Mouse (Mus musculus) ZHBTc4 (cell line): ENCODE results near the gene N4bp1.

Source experiments
- DNase-seq: peaks from one replicate; pipeline ENCODE4 v3.0.0-alpha.2; 2011; ENCODE audit warnings: low read depth, low spot score

N4bp1 gene

GRCm38 (mm10) chr8:86766548-86767211, 118.4 kb downstream of the N4bp1 start:
- DNase-seq, result no peak

GRCm38 (mm10) chr8:86765669-86766068, 119.4 kb downstream of the N4bp1 start:
- DNase-seq, result no peak

GRCm38 (mm10) chr8:86765155-86765554, 119.9 kb downstream of the N4bp1 start:
- DNase-seq, result peak; percentile 66

- no peak for DNase-seq
Observed at GRCm38 (mm10) chr8:86762806-86763205, 122.3 kb downstream of the N4bp1 start.

- DNase-seq, result no peak
Observed at GRCm38 (mm10) chr8:86760746-86761145, 124.3 kb downstream of the N4bp1 start.

GRCm38 (mm10) chr8:86759090-86759491, 126.0 kb downstream of the N4bp1 start:
- DNase-seq, result no peak

- no peak for DNase-seq
Observed at GRCm38 (mm10) chr8:86758651-86759050, 126.4 kb downstream of the N4bp1 start.
